Mouse (Mus musculus) bone marrow macrophage, adult 2 months (primary cell): ENCODE data around the gene Supt20. TPM values are rescaled to one million over a fixed set of nuclear protein-coding genes. Genes with fewer than 3 reads are reported as not detected.

Experiments used
- H3K27ac ChIP-seq: 2 replicates; pipeline ENCODE4 v1.5.1; 2012; ENCODE audit warnings: low read depth, low read length; ENCODE audit not compliant: insufficient read depth
- H3K4me1 ChIP-seq: 2 replicates; pipeline ENCODE4 v1.6.1; 2012; ENCODE audit warnings: low read length; ENCODE audit not compliant: control insufficient read depth, insufficient read depth
- H3K4me3 ChIP-seq: 2 replicates; pipeline ENCODE4 v1.5.1; 2012; ENCODE audit warnings: mild to moderate bottlenecking, low read length, moderate library complexity; ENCODE audit not compliant: insufficient read depth
- CTCF ChIP-seq: IDR thresholded peaks from 2 replicates; pipeline ENCODE4 v1.5.1; 2012; ENCODE audit warnings: low read depth, mild to moderate bottlenecking, low read length, moderate library complexity
- POLR2A ChIP-seq: IDR thresholded peaks from 2 replicates; pipeline ENCODE4 v1.6.1; 2012; ENCODE audit warnings: mild to moderate bottlenecking, low read depth, low read length, borderline replicate concordance
- polyA plus RNA-seq: library from polyadenylated mRNA; stranded (reverse); fragments of >200 nt; gene quantifications from 2 replicates; pipeline ENCODE4 v1.2.4, GENCODE M21; 2012; ENCODE audit not compliant: missing spikeins, insufficient read depth, insufficient read length

The Supt20 gene
- polyA plus RNA-seq, 1 experiment: 64.4 TPM

GRCm38 (mm10) chr3:54668722-54669121 lies 23.9 kb upstream of the Supt20 start:
- no peak for TF ChIP-seq POLR2A
- TF ChIP-seq CTCF: no peak
- Histone ChIP-seq H3K4me3 (no peak overlapping the region), H3K27ac (peak overlapping the region; percentile 19; the same call in 1 of the 2 replicates), H3K4me1 (peaks cover 5% of the 10 kb centered on the region)

GRCm38 (mm10) chr3:54669559-54669958 lies 23.0 kb upstream of the Supt20 start:
- Histone ChIP-seq H3K4me3 (no peak overlapping the region), H3K27ac (no peak overlapping the region), H3K4me1 (peaks cover 5% of the 10 kb centered on the region)
- TF ChIP-seq POLR2A: no peak

- no peak overlapping the region for H3K27ac ChIP-seq
- TF ChIP-seq POLR2A (no peak), CTCF (no peak)
- H3K4me3 ChIP-seq: no peak overlapping the region
- peaks cover 5% of the 10 kb centered on the region for H3K4me1 ChIP-seq
Observed at GRCm38 (mm10) chr3:54672111-54672510, 20.5 kb upstream of the Supt20 start.

GRCm38 (mm10) chr3:54672557-54673529 lies 19.8 kb upstream of the Supt20 start:
- Histone ChIP-seq H3K4me1 (peaks cover 5% of the 10 kb centered on the region), H3K4me3 (no peak overlapping the region), H3K27ac (no peak overlapping the region)
- TF ChIP-seq CTCF: no peak
- TF ChIP-seq POLR2A: no peak

GRCm38 (mm10) chr3:54676818-54677217 lies 15.8 kb upstream of the Supt20 start:
- Histone ChIP-seq H3K4me1 (peaks cover 10% of the 10 kb centered on the region), H3K27ac (no peak overlapping the region), H3K4me3 (no peak overlapping the region)
- TF ChIP-seq POLR2A (no peak), CTCF (no peak)

GRCm38 (mm10) chr3:54681310-54682204 lies 11.1 kb upstream of the Supt20 start:
- Histone ChIP-seq H3K27ac (no peak overlapping the region), H3K4me3 (no peak overlapping the region), H3K4me1 (peaks cover 20% of the 10 kb centered on the region)
- TF ChIP-seq CTCF (no peak), POLR2A (no peak)

GRCm38 (mm10) chr3:54685202-54685601 lies 7.4 kb upstream of the Supt20 start:
- Histone ChIP-seq H3K4me3 (no peak overlapping the region), H3K27ac (no peak overlapping the region), H3K4me1 (peaks cover 19% of the 10 kb centered on the region)
- TF ChIP-seq POLR2A: no peak

GRCm38 (mm10) chr3:54687245-54687644 lies 5.4 kb upstream of the Supt20 start:
- Histone ChIP-seq H3K4me3 (no peak overlapping the region), H3K27ac (no peak overlapping the region), H3K4me1 (peaks cover 6% of the 10 kb centered on the region)
- TF ChIP-seq POLR2A: no peak
- TF ChIP-seq CTCF: no peak

- Histone ChIP-seq H3K4me1 (no peaks in the 10 kb centered on the region), H3K27ac (no peak overlapping the region), H3K4me3 (no peak overlapping the region)
- no peak for TF ChIP-seq CTCF
- TF ChIP-seq POLR2A: no peak
Observed at GRCm38 (mm10) chr3:54689091-54689490, 3.5 kb upstream of the Supt20 start.

GRCm38 (mm10) chr3:54693056-54693415 lies 429 bp downstream of the Supt20 start:
- H3K27ac ChIP-seq: peak overlapping the region; percentile 73
- peak overlapping the region; percentile 73 for H3K4me3 ChIP-seq
- TF ChIP-seq POLR2A (no peak), CTCF (no peak)
- no peaks in the 10 kb centered on the region for H3K4me1 ChIP-seq
